Mouse (Mus musculus) hindbrain, embryonic 13.5 days (tissue): ENCODE results near the gene Skap1. TPM values are rescaled to one million over a fixed set of nuclear protein-coding genes. Genes with fewer than 3 reads are reported as not detected.

ENCODE experiments used
- ATAC-seq: fragments of 200-750 bp; cut with Nextera tagmentation; 2 replicates; pipeline ENCODE4 v1.8.0; 2017; ENCODE audit warnings: moderate TSS enrichment; ENCODE audit not compliant: low FRiP score
- H3K27ac ChIP-seq: fragments of 300-500 bp; sonication (generic); 2 replicates; pipeline ENCODE4 v1.5.1; 2015; ENCODE audit warnings: inconsistent platforms, mild to moderate bottlenecking, moderate library complexity
- H3K27me3 ChIP-seq: fragments of 300-500 bp; sonication (generic); 2 replicates; pipeline ENCODE4 v1.6.1; 2015; ENCODE audit warnings: mild to moderate bottlenecking, inconsistent platforms
- H3K36me3 ChIP-seq: fragments of 300-500 bp; sonication (generic); 2 replicates; pipeline ENCODE4 v1.6.1; 2015; ENCODE audit warnings: mild to moderate bottlenecking, inconsistent platforms
- H3K4me1 ChIP-seq: fragments of 300-500 bp; sonication (generic); replicated peaks from 2 replicates; pipeline ENCODE4 v1.6.1; 2015; ENCODE audit warnings: inconsistent platforms
- H3K4me2 ChIP-seq: fragments of 300-500 bp; sonication (generic); 2 replicates; pipeline ENCODE4 v1.6.1; 2015; ENCODE audit warnings: inconsistent platforms, mild to moderate bottlenecking, moderate library complexity
- H3K4me3 ChIP-seq: fragments of 300-500 bp; sonication (generic); 2 replicates; pipeline ENCODE4 v1.5.1; 2015; ENCODE audit warnings: mild to moderate bottlenecking, inconsistent platforms
- H3K9ac ChIP-seq: fragments of 300-500 bp; sonication (generic); 2 replicates; pipeline ENCODE4 v1.6.1; 2015; ENCODE audit warnings: mild to moderate bottlenecking, inconsistent platforms
- H3K9me3 ChIP-seq: fragments of 300-500 bp; sonication (generic); 2 replicates; pipeline ENCODE4 v1.6.1; 2016; ENCODE audit warnings: inconsistent platforms
- WGBS: fragments of 180-500 bp; shearing (Covaris S2); methylation state at CpG from one replicate; pipeline ENCODE4 v1.1.7; 2015; 5-methylcytosine and 5-hydroxymethylcytosine counted together
- polyA plus RNA-seq: library from polyadenylated mRNA; unstranded; fragments of >200 nt; fragmentation: Nextera tagmentation; extraction: Ambion mirVana; gene quantifications from 2 replicates; pipeline ENCODE4 v1.2.1, GENCODE M21; 2015

Gene Skap1
- polyA plus RNA-seq, 1 experiment from 2014 or later, result 6.9 TPM

DNA sequence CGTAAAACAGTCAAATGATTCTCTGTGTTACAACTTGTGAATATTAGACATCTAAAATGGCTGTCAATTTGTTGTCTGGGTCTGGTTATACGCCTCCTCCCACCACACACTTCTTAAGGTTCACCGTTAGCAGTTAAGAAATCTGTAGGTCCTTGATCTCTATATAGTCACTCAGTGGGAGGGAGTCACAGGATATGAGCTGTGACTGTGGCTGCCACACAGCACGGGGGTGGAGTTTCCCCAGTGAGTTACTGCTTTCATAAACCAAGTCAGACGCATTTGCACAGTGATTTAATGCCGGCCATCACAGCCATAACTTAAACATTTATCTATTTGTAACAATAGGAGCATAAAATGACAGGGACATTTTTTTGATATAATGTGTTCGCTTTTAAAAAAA is 2.6 kb downstream of the Skap1 start:
- no peaks in the 10 kb centered on the region for H3K36me3 ChIP-seq
- H3K27me3 ChIP-seq, result peaks cover 12% of the 10 kb centered on the region; the same call in 1 of the 2 replicates
- no peak overlapping the region for H3K4me3 ChIP-seq
- H3K27ac ChIP-seq, result no peak overlapping the region
- no peak overlapping the region for H3K9ac ChIP-seq
- peaks cover 37% of the 10 kb centered on the region for H3K4me1 ChIP-seq
- no peak overlapping the region for H3K4me2 ChIP-seq
- H3K9me3 ChIP-seq, result no peaks in the 10 kb centered on the region
- no peak for ATAC-seq
- 43% methylated on average over 7 of the region's 7 CpGs for WGBS

DNA sequence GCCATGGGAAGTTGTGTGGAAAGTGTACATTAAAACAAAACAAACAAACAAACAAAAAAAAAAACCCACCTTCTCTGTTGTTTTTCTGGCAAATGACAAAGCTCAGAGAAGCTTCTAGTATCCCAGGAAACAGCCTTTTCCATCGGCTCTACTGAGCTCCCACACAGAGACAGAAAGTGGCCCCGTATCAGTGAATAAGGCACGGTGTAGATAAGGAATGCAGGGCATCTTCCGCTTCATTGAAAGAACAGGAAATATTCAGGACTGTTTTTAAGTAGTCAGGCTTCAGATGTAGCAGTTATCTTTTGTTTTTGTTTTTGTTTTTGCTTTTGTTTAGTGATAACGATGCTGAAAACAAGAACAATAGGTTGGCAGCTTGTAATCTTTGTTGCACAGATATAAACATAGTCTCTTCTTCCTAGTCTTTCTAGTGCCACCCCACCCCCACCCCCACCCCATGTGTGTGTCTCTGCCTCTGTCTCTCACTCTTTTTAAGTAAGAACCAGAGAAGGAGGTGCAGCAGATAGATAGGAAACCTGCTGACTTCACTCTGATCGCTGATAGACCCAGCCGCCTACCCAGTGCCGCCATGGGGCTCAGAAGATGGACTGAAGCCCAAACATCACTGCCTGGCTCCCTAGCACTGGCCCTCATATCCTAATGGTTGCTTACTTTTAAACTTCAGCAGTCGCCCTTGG is 3.8 kb downstream of the Skap1 start:
- H3K9ac ChIP-seq, result no peak overlapping the region
- peaks cover 25% of the 10 kb centered on the region for H3K4me1 ChIP-seq
- H3K36me3 ChIP-seq, result no peaks in the 10 kb centered on the region
- H3K27ac ChIP-seq, result no peak overlapping the region
- H3K9me3 ChIP-seq, result no peaks in the 10 kb centered on the region
- H3K4me3 ChIP-seq, result no peak overlapping the region
- WGBS, result 66% methylated on average over 9 of the region's 9 CpGs
- no peak for ATAC-seq
- H3K27me3 ChIP-seq, result peaks cover 8% of the 10 kb centered on the region; the same call in 1 of the 2 replicates
- H3K4me2 ChIP-seq, result no peak overlapping the region

GRCm38 (mm10) chr11:96482711-96483110 is 18.3 kb downstream of the Skap1 start:
- H3K4me3 ChIP-seq, result no peak overlapping the region
- no peaks in the 10 kb centered on the region for H3K4me1 ChIP-seq
- H3K9ac ChIP-seq, result no peak overlapping the region
- no peaks in the 10 kb centered on the region for H3K27me3 ChIP-seq
- H3K4me2 ChIP-seq, result no peak overlapping the region
- ATAC-seq, result no peak
- H3K27ac ChIP-seq, result no peak overlapping the region
- no peaks in the 10 kb centered on the region for H3K36me3 ChIP-seq
- no peaks in the 10 kb centered on the region for H3K9me3 ChIP-seq
- 87% methylated on average over 3 of the region's 3 CpGs for WGBS

GRCm38 (mm10) chr11:96483179-96483578 is 18.8 kb downstream of the Skap1 start:
- Histone ChIP-seq H3K4me3 (no peak overlapping the region), H3K27ac (no peak overlapping the region), H3K9ac (no peak overlapping the region), H3K4me2 (no peak overlapping the region), H3K36me3 (no peaks in the 10 kb centered on the region), H3K27me3 (no peaks in the 10 kb centered on the region), H3K9me3 (no peaks in the 10 kb centered on the region), H3K4me1 (no peaks in the 10 kb centered on the region)
- ATAC-seq, result no peak

DNA sequence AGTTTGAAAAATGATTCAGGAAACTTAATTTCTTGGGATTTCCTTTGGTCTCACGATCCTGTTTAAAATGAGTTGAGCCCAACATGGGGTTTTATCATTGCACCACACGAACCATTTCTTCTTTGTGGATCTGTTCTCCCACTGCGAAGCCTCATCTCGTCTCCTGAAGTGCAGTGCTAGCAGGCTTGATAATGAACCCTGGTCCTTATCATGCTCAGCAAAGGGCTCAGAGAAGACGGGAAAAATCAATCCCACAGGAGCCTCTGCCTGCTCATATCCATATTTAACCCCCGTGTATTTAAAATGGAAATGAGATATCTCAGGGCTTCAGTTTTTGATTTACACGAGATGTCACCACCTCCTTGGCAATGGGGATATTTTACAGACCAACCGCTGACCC is 34.1 kb downstream of the Skap1 start:
- H3K9me3 ChIP-seq, result no peaks in the 10 kb centered on the region
- no peaks in the 10 kb centered on the region for H3K27me3 ChIP-seq
- 0 out of 2 replicates have a peak overlapping the region, but pooled peaks have one; percentile 8 for H3K27ac ChIP-seq
- WGBS, result 65% methylated on average over 8 of the region's 8 CpGs
- no peaks in the 10 kb centered on the region for H3K36me3 ChIP-seq
- no peak for ATAC-seq
- no peak overlapping the region for H3K9ac ChIP-seq
- H3K4me2 ChIP-seq, result no peak overlapping the region
- H3K4me1 ChIP-seq, result no peaks in the 10 kb centered on the region; the same call in 1 of the 2 replicates
- H3K4me3 ChIP-seq, result no peak overlapping the region

DNA sequence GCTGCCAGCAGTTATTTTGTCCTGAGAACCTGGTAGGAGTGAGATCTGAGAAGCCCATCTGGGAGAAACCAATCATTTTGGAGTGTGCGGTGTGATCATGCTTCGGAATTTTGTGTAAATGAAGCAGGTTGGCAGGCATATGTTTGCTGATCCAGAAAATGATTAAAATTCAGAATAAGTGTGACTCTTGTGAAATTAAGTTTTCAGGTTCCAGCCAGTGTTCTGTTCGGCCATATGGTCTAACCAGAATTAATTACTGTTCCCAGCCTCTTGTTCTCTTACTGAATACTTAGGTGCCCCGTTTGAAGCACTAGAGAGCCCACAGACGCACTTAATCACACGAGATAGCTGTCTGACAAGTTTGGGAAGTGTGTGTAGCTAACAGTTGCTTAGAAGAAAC is 36.6 kb downstream of the Skap1 start:
- 67% methylated on average over 6 of the region's 6 CpGs for WGBS

GRCm38 (mm10) chr11:96502948-96503347 is 38.6 kb downstream of the Skap1 start:
- Histone ChIP-seq H3K4me3 (no peak overlapping the region), H3K9me3 (no peaks in the 10 kb centered on the region), H3K27ac (no peak overlapping the region), H3K27me3 (no peaks in the 10 kb centered on the region), H3K9ac (no peak overlapping the region), H3K36me3 (no peaks in the 10 kb centered on the region), H3K4me1 (no peaks in the 10 kb centered on the region; the same call in 1 of the 2 replicates), H3K4me2 (no peak overlapping the region)
- ATAC-seq, result no peak
- 87% methylated on average over 3 of the region's 3 CpGs for WGBS

More for the DNA sequence above, 36.6 kb downstream of the Skap1 start:
- no peak overlapping the region for H3K4me3 ChIP-seq
- H3K9ac ChIP-seq, result no peak overlapping the region
- no peaks in the 10 kb centered on the region; the same call in 1 of the 2 replicates for H3K4me1 ChIP-seq
- no peaks in the 10 kb centered on the region for H3K27me3 ChIP-seq
- H3K27ac ChIP-seq, result no peak overlapping the region
- ATAC-seq, result no peak
- H3K9me3 ChIP-seq, result no peaks in the 10 kb centered on the region
- H3K4me2 ChIP-seq, result no peak overlapping the region
- no peaks in the 10 kb centered on the region for H3K36me3 ChIP-seq

GRCm38 (mm10) chr11:96504509-96505119 is 40.2 kb downstream of the Skap1 start:
- H3K9me3 ChIP-seq, result no peaks in the 10 kb centered on the region
- H3K27ac ChIP-seq, result no peak overlapping the region
- no peak overlapping the region for H3K9ac ChIP-seq
- 70% methylated on average over 12 of the region's 12 CpGs for WGBS
- H3K4me2 ChIP-seq, result no peak overlapping the region
- no peaks in the 10 kb centered on the region for H3K27me3 ChIP-seq
- no peaks in the 10 kb centered on the region for H3K4me1 ChIP-seq
- no peak for ATAC-seq
- H3K36me3 ChIP-seq, result no peaks in the 10 kb centered on the region
- no peak overlapping the region for H3K4me3 ChIP-seq

DNA sequence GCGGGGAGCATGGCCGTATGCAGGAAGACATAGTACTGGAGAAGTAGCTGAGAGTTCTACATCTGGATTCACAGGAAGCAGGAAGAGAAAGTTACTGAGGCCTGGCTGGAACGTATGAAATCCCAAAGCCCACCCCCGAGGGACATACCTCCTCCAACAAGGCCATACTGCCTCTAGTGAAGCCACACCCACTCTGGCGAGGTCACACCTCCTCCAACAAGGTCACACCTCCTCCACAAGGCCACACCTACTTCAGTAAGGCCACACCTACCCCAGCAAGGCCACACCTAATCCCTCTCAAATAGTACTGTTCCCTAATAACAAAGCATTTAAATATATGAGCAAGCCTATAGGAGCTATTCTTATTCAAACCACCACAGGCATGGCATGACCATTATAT is 41.4 kb downstream of the Skap1 start:
- no peak overlapping the region for H3K4me3 ChIP-seq
- no peaks in the 10 kb centered on the region for H3K4me1 ChIP-seq
- H3K27ac ChIP-seq, result no peak overlapping the region
- H3K36me3 ChIP-seq, result no peaks in the 10 kb centered on the region
- ATAC-seq, result no peak
- no peak overlapping the region for H3K9ac ChIP-seq
- H3K9me3 ChIP-seq, result no peaks in the 10 kb centered on the region
- H3K4me2 ChIP-seq, result no peak overlapping the region
- WGBS, result 72% methylated on average over 5 of the region's 5 CpGs
- H3K27me3 ChIP-seq, result no peaks in the 10 kb centered on the region

GRCm38 (mm10) chr11:96515164-96515563 is 50.8 kb downstream of the Skap1 start:
- no peak overlapping the region for H3K27ac ChIP-seq
- no peaks in the 10 kb centered on the region for H3K27me3 ChIP-seq
- H3K4me2 ChIP-seq, result no peak overlapping the region
- no peak overlapping the region for H3K9ac ChIP-seq
- H3K4me1 ChIP-seq, result no peaks in the 10 kb centered on the region
- 91% methylated on average over 3 of the region's 3 CpGs for WGBS
- no peaks in the 10 kb centered on the region for H3K36me3 ChIP-seq
- H3K9me3 ChIP-seq, result no peaks in the 10 kb centered on the region
- ATAC-seq, result no peak
- no peak overlapping the region for H3K4me3 ChIP-seq

DNA sequence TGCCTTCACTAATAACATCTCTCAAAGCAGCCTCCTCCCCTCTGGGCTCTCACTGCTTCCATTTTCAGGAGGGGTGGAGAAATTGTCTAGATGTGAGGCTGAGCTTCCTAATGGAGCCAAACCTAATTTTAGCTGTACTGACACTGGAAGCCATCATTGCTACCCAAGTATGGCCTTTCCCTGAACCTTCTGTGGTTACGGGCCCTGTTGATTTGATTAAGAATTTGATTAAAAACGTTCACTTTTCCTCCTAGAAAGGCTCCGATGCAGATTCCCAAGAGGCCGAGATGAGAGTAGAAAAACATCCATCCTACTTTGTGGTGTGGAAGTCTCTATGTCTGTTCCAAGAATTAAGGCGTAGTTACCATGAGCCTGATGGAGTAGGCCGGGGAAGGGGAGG is 60.1 kb downstream of the Skap1 start:
- Histone ChIP-seq H3K9me3 (no peaks in the 10 kb centered on the region), H3K4me2 (no peak overlapping the region), H3K4me1 (peaks cover 16% of the 10 kb centered on the region), H3K27me3 (no peaks in the 10 kb centered on the region), H3K27ac (peak overlapping the region; percentile 53; the same call in 1 of the 2 replicates), H3K36me3 (no peaks in the 10 kb centered on the region), H3K9ac (no peak overlapping the region), H3K4me3 (no peak overlapping the region)
- WGBS, result 71% methylated on average over 6 of the region's 6 CpGs
- no peak for ATAC-seq

- Histone ChIP-seq H3K27me3 (no peaks in the 10 kb centered on the region), H3K36me3 (no peaks in the 10 kb centered on the region), H3K9me3 (no peaks in the 10 kb centered on the region), H3K9ac (no peak overlapping the region), H3K4me1 (peaks cover 16% of the 10 kb centered on the region), H3K4me2 (peak overlapping the region; percentile 42), H3K27ac (peak overlapping the region; percentile 79), H3K4me3 (peak overlapping the region; percentile 9; the same call in 1 of the 2 replicates)
- 47% methylated on average over 16 of the region's 16 CpGs for WGBS
- ATAC-seq, result 0 out of 2 replicates have a peak, but pooled peaks have one; percentile 52
These were observed 61.8 kb downstream of the Skap1 start for GRCm38 (mm10) chr11:96526137-96526621.
